12 mouse cellular contexts compared by ENCODE assay signal in genomic region chr5:111163377-111163776, GRCm38 (mm10).
DNase-seq lines count a peak whose midpoint lies in the region; ATAC-seq and TF ChIP-seq lines count a peak whose summit lies in the region.
"Had no signal": no experiment of that assay in that cellular context is flagged by ENCODE, and none has a peak within 500 bp of the region (broad histone marks: within the 10 kb centered on the region; RNA-seq: fewer than 3 reads in every experiment).

No protein-coding gene starts in this region.

- H3K9me3 ChIP-seq in kidney, embryonic 16.5 days (ENCODE audit: low read length) = no peaks in the 10 kb centered on the region
- no peaks in the 10 kb centered on the region for H3K9me3 ChIP-seq in forebrain, embryonic 14.5 days (replicated peaks; ENCODE audit: control insufficient read depth, low read length)
- H3K9me3 ChIP-seq in hindbrain, postnatal 0 days (ENCODE audit: low read length) = no peaks in the 10 kb centered on the region
- no peaks in the 10 kb centered on the region for H3K9me3 ChIP-seq in neural tube, embryonic 14.5 days (ENCODE audit: control insufficient read depth, low read length)
- H3K9me3 ChIP-seq: embryonic facial prominence, embryonic 10.5 days had no signal

- H3K27ac ChIP-seq in kidney, embryonic 16.5 days (ENCODE audit: low read length) = peak overlapping the region; percentile 58; the same call in 1 of the 2 replicates
- H3K27ac ChIP-seq in forebrain, embryonic 14.5 days (ENCODE audit: low read depth, low read length) = peak overlapping the region; percentile 66
- no peak overlapping the region for H3K27ac ChIP-seq in hindbrain, postnatal 0 days
- peak overlapping the region; percentile 74 for H3K27ac ChIP-seq in neural tube, embryonic 14.5 days (ENCODE audit: low read depth, low read length)
- H3K27ac ChIP-seq: embryonic facial prominence, embryonic 10.5 days had no signal

- 31% methylated on average over 11 of the region's 11 CpGs for WGBS in kidney, embryonic 16.5 days
- WGBS in forebrain, embryonic 14.5 days = 26% methylated on average over 11 of the region's 11 CpGs
- 33% methylated on average over 11 of the region's 11 CpGs for WGBS in hindbrain, postnatal 0 days
- 17% methylated on average over 11 of the region's 11 CpGs for WGBS in neural tube, embryonic 14.5 days

- no peak for DNase-seq in kidney, adult 18-20 months
- peak; percentile 69 for DNase-seq in forebrain, embryonic 14.5 days (ENCODE audit: low spot score)
- peak; percentile 51 for DNase-seq in hindbrain, postnatal 0 days (ENCODE audit: low spot score)
- DNase-seq in testis, postnatal 10 days (ENCODE audit: low spot score) = no peak
- no peak for DNase-seq in right cerebral cortex, postnatal 14 days
- DNase-seq: cerebellum, adult 2 months; gastrocnemius, postnatal 14 days; spleen, adult 18-20 months had no signal

- no peak overlapping the region for H3K4me3 ChIP-seq in kidney, embryonic 16.5 days (ENCODE audit: low read length)
- H3K4me3 ChIP-seq in forebrain, embryonic 14.5 days (ENCODE audit: low read depth, low read length) = no peak overlapping the region
- no peak overlapping the region for H3K4me3 ChIP-seq in hindbrain, postnatal 0 days (ENCODE audit: low read length)
- H3K4me3 ChIP-seq in neural tube, embryonic 14.5 days (ENCODE audit: low read depth, low read length) = no peak overlapping the region
- H3K4me3 ChIP-seq: embryonic facial prominence, embryonic 10.5 days had no signal

- no peak overlapping the region for H3K4me2 ChIP-seq in kidney, embryonic 16.5 days (replicated peaks; ENCODE audit: low read depth, low read length)
- H3K4me2 ChIP-seq in forebrain, embryonic 14.5 days (ENCODE audit: low read length) = no peak overlapping the region
- H3K4me2 ChIP-seq in hindbrain, postnatal 0 days (ENCODE audit: low read depth, low read length) = 0 out of 2 replicates have a peak overlapping the region, but pooled peaks have one; percentile 5
- peak overlapping the region; percentile 18; the same call in 1 of the 2 replicates for H3K4me2 ChIP-seq in neural tube, embryonic 14.5 days (ENCODE audit: low read depth, low read length)

- peaks cover 2% of the 10 kb centered on the region; the same call in 1 of the 2 replicates for H3K27me3 ChIP-seq in kidney, embryonic 16.5 days (ENCODE audit: insufficient read depth, low read length)
- H3K27me3 ChIP-seq in forebrain, embryonic 14.5 days (replicated peaks; ENCODE audit: control insufficient read depth, insufficient read depth, low read length) = no peaks in the 10 kb centered on the region
- H3K27me3 ChIP-seq in hindbrain, postnatal 0 days (ENCODE audit: insufficient read depth, low read length) = no peaks in the 10 kb centered on the region
- no peaks in the 10 kb centered on the region for H3K27me3 ChIP-seq in neural tube, embryonic 14.5 days (ENCODE audit: control insufficient read depth, insufficient read depth, low read length)

- no peak for TF ChIP-seq CTCF in hindbrain, postnatal 0 days (IDR thresholded peaks at IDR 0.05; ENCODE audit: low read depth)

- no peak for ATAC-seq in kidney, embryonic 16.5 days (ENCODE audit: low FRiP score, low TSS enrichment)
- peak; percentile 19; the same call in 1 of the 2 replicates for ATAC-seq in forebrain, embryonic 14.5 days
- ATAC-seq in hindbrain, postnatal 0 days = 0 out of 2 replicates have a peak, but pooled peaks have one; percentile 1
- ATAC-seq in neural tube, embryonic 14.5 days (ENCODE audit: low read depth) = no peak
- ATAC-seq: intestine, embryonic 16.5 days had no signal

- H3K36me3 ChIP-seq in kidney, embryonic 16.5 days (ENCODE audit: insufficient read depth, low read length) = no peaks in the 10 kb centered on the region
- no peaks in the 10 kb centered on the region for H3K36me3 ChIP-seq in forebrain, embryonic 14.5 days (ENCODE audit: control insufficient read depth, insufficient read depth, low read length)
- H3K36me3 ChIP-seq in hindbrain, postnatal 0 days (ENCODE audit: insufficient read depth, low read length) = no peaks in the 10 kb centered on the region
- no peaks in the 10 kb centered on the region for H3K36me3 ChIP-seq in neural tube, embryonic 14.5 days (ENCODE audit: control insufficient read depth, insufficient read depth, low read length)
- H3K36me3 ChIP-seq: embryonic facial prominence, embryonic 10.5 days had no signal

- H3K4me1 ChIP-seq in kidney, embryonic 16.5 days (ENCODE audit: insufficient read depth, low read length) = peaks cover 61% of the 10 kb centered on the region
- peaks cover 42% of the 10 kb centered on the region for H3K4me1 ChIP-seq in forebrain, embryonic 14.5 days (ENCODE audit: control insufficient read depth, insufficient read depth, low read length)
- peaks cover 40% of the 10 kb centered on the region for H3K4me1 ChIP-seq in hindbrain, postnatal 0 days (ENCODE audit: insufficient read depth, low read length)
- peaks cover 46% of the 10 kb centered on the region for H3K4me1 ChIP-seq in neural tube, embryonic 14.5 days (ENCODE audit: control insufficient read depth, insufficient read depth, low read length)

- H3K9ac ChIP-seq in kidney, embryonic 16.5 days (replicated peaks; ENCODE audit: low read length) = peak overlapping the region; percentile 41; the same call in 1 of the 2 replicates
- H3K9ac ChIP-seq in forebrain, embryonic 14.5 days (ENCODE audit: low read length) = peak overlapping the region; percentile 45
- H3K9ac ChIP-seq in hindbrain, postnatal 0 days (replicated peaks; ENCODE audit: low read length) = no peak overlapping the region; the same call in 1 of the 2 replicates
- H3K9ac ChIP-seq in neural tube, embryonic 14.5 days (replicated peaks; ENCODE audit: low read depth, low read length) = no peak overlapping the region

Comparison
In these comparisons a context has a peak if more than half of its experiments do, and no peak if none do; other contexts are left out.
1. ATAC-seq: peak in forebrain, embryonic 14.5 days (single experiment) and hindbrain, postnatal 0 days (single experiment); none in kidney, embryonic 16.5 days (single experiment) and neural tube, embryonic 14.5 days (single experiment).
2. H3K4me2 ChIP-seq: peak in hindbrain, postnatal 0 days (single experiment) and neural tube, embryonic 14.5 days (single experiment); none in kidney, embryonic 16.5 days (single experiment) and forebrain, embryonic 14.5 days (single experiment).
3. H3K9ac ChIP-seq: peak in kidney, embryonic 16.5 days (single experiment) and forebrain, embryonic 14.5 days (single experiment); none in hindbrain, postnatal 0 days (single experiment) and neural tube, embryonic 14.5 days (single experiment).
4. DNase-seq: peak in forebrain, embryonic 14.5 days (single experiment) and hindbrain, postnatal 0 days (single experiment); none in kidney, adult 18-20 months (single experiment), testis, postnatal 10 days (single experiment) and right cerebral cortex, postnatal 14 days (single experiment).